Mouse (Mus musculus) adrenal gland, adult 8-10 months (tissue): ENCODE results near the gene Lhpp. TPM values are rescaled to one million over a fixed set of nuclear protein-coding genes. Genes with fewer than 3 reads are reported as not detected.

Source experiments
- DNase-seq: peaks from one replicate; pipeline ENCODE4 v3.0.0; 2022
- total RNA-seq, 4 experiments: library from RNA; stranded (reverse); gene quantifications; 2 replicates each; pipeline ENCODE4 v1.2.4; 2022

Lhpp gene
- total RNA-seq, 4 experiments from 2014 or later = 26.7 to 38.0 (median 29.8) TPM

- no peak for DNase-seq
These were observed 71.9 kb downstream of the Lhpp start for GRCm38 (mm10) chr7:132682336-132682735.

GRCm38 (mm10) chr7:132682901-132683300 is 72.5 kb downstream of the Lhpp start:
- DNase-seq = no peak

- peak; percentile 31 for DNase-seq
These were observed 73.5 kb downstream of the Lhpp start for GRCm38 (mm10) chr7:132683923-132684322.

- DNase-seq = no peak
These were observed 76.1 kb downstream of the Lhpp start for GRCm38 (mm10) chr7:132686515-132686914.

GRCm38 (mm10) chr7:132687897-132688296 is 77.5 kb downstream of the Lhpp start:
- DNase-seq = no peak

GRCm38 (mm10) chr7:132688721-132689120 is 78.3 kb downstream of the Lhpp start:
- DNase-seq = no peak

GRCm38 (mm10) chr7:132689722-132690121 is 79.3 kb downstream of the Lhpp start:
- DNase-seq = no peak

- DNase-seq = no peak
These were observed 80.5 kb downstream of the Lhpp start for GRCm38 (mm10) chr7:132690716-132691472.

- DNase-seq = no peak
These were observed 82.3 kb downstream of the Lhpp start for GRCm38 (mm10) chr7:132692719-132693118.

- DNase-seq = no peak
These were observed 83.1 kb downstream of the Lhpp start for GRCm38 (mm10) chr7:132693561-132693960.

GRCm38 (mm10) chr7:132697258-132697796 is 86.9 kb downstream of the Lhpp start:
- DNase-seq = no peak

- no peak for DNase-seq
These were observed 88.3 kb downstream of the Lhpp start for GRCm38 (mm10) chr7:132698737-132699136.

- DNase-seq = no peak
These were observed 88.7 kb downstream of the Lhpp start for GRCm38 (mm10) chr7:132699165-132699564.

GRCm38 (mm10) chr7:132699639-132700038 is 89.2 kb downstream of the Lhpp start:
- no peak for DNase-seq

- DNase-seq = no peak
These were observed 89.7 kb downstream of the Lhpp start for GRCm38 (mm10) chr7:132700107-132700506.

- no peak for DNase-seq
These were observed 91.0 kb downstream of the Lhpp start for GRCm38 (mm10) chr7:132701412-132701811.

- DNase-seq = no peak
These were observed 91.6 kb downstream of the Lhpp start for GRCm38 (mm10) chr7:132702024-132702423.

- no peak for DNase-seq
These were observed 92.1 kb downstream of the Lhpp start for GRCm38 (mm10) chr7:132702492-132703070.

GRCm38 (mm10) chr7:132703515-132704309 is 93.3 kb downstream of the Lhpp start:
- DNase-seq = no peak

- DNase-seq = no peak
These were observed 94.0 kb downstream of the Lhpp start for GRCm38 (mm10) chr7:132704310-132704875.

- DNase-seq = no peak
These were observed 94.7 kb downstream of the Lhpp start for GRCm38 (mm10) chr7:132705130-132705529.

- DNase-seq = no peak
These were observed 101.1 kb downstream of the Lhpp start for GRCm38 (mm10) chr7:132711579-132711978.
